In genomic region chr2:31098616-31099015, GRCm38 (mm10) we compare ENCODE assay signal across 23 mouse cellular contexts. TPM values are rescaled to one million over a fixed set of nuclear protein-coding genes. Genes with fewer than 3 reads are reported as not detected.
DNase-seq lines count a peak whose midpoint lies in the region; TF ChIP-seq lines count a peak whose summit lies in the region.
"Had no signal": no experiment of that assay in that cellular context is flagged by ENCODE, and none has a peak within 500 bp of the region (broad histone marks: within the 10 kb centered on the region; RNA-seq: fewer than 3 reads in every experiment).

No protein-coding gene starts in this region.

- no peak overlapping the region for H3K4me3 ChIP-seq in gastrocnemius, adult 2 months
- no peak overlapping the region for H3K4me3 ChIP-seq in layer of hippocampus, adult 2 months
- H3K4me3 ChIP-seq: erythroblast, embryonic 14.5 days; hindbrain, embryonic 12.5 days; intestine, embryonic 15.5 days; left cerebral cortex, adult 2 months; limb, embryonic 12.5 days; liver, embryonic 15.5 days; lung, embryonic 15.5 days had no signal

- no peak for TF ChIP-seq CTCF in gastrocnemius, adult 2 months (IDR thresholded peaks at IDR 0.05)
- TF ChIP-seq CTCF in layer of hippocampus, adult 2 months (conservative IDR thresholded peaks at IDR 0.05): no peak

- peak overlapping the region; percentile 50; the same call in 1 of the 2 replicates for H3K27ac ChIP-seq in gastrocnemius, adult 2 months
- H3K27ac ChIP-seq in layer of hippocampus, adult 2 months: peak overlapping the region; percentile 51
- H3K27ac ChIP-seq: hindbrain, embryonic 12.5 days; hindbrain, postnatal 0 days; intestine, embryonic 15.5 days; left cerebral cortex, adult 2 months; limb, embryonic 12.5 days; liver, embryonic 15.5 days; lung, embryonic 15.5 days had no signal

- peak; percentile 64 for DNase-seq in adrenal gland, adult 2 months
- DNase-seq in adrenal gland, adult 18-20 months (ENCODE audit: low spot score in 2 of 2): no peak
- no peak for DNase-seq in gastrocnemius, adult 2 months
- DNase-seq in gastrocnemius, postnatal 14 days: no peak
- no peak for DNase-seq in layer of hippocampus, adult 2 months (ENCODE audit: low spot score in 2 of 2)
- DNase-seq in layer of hippocampus, postnatal 14 days (ENCODE audit: low spot score in 2 of 2): no peak
- DNase-seq in kidney, postnatal 25 days: peak; percentile 54 to 74
- DNase-seq in MN1 (ENCODE audit: low spot score): no peak
- DNase-seq: cerebellum, adult 9-11 months; forebrain, postnatal 0 days; gastrocnemius, postnatal 36 days; heart, postnatal 36 days; lung, postnatal 36 days; spleen, adult 18-20 months; thymus, postnatal 14 days had no signal

- intact Hi-C loops in gastrocnemius, adult 2 months (cut with DNase I): no loop called here
- intact Hi-C loops in gastrocnemius, postnatal 14 days (cut with DNase I; ENCODE audit: low total_unique reads): no loop called here

RNA-seq across cellular contexts. Expression of gene Fnbp1, which starts 43.2 kb away (rescaled TPM):
- total RNA-seq in adrenal gland, adult 2 months (2021): 10 to 100 TPM; 59.7 to 73.4 TPM
- polyA plus RNA-seq in adrenal gland, adult 2 months (2012; rRNA removed): 34.3 and 35.6 TPM in 2 replicates
- total RNA-seq in adrenal gland, adult 18-20 months (2021): 10 to 100 TPM; 54.8 to 63.6 TPM
- 10 to 100 TPM in 1 of 2 experiments, 1 to 10 TPM in 1; 7.9 to 13.2 TPM for total RNA-seq in gastrocnemius, adult 2 months (2021)
- total RNA-seq in gastrocnemius, postnatal 14 days (2021): 10 to 100 TPM; 16.5 to 21.1 TPM
- total RNA-seq in layer of hippocampus, adult 2 months (2021): 100 to 1,000 TPM; 113 to 120 TPM
- total RNA-seq in layer of hippocampus, postnatal 14 days (2021): 100 to 1,000 TPM in 1 of 2 experiments, 10 to 100 TPM in 1; 98.9 to 105 TPM

RNA-seq across cellular contexts. Expression of gene Gpr107, which starts 53.5 kb away (rescaled TPM):
- total RNA-seq in adrenal gland, adult 2 months (2021): 10 to 100 TPM; 54.9 to 55.8 TPM
- 18.2 and 21.7 TPM in 2 replicates for polyA plus RNA-seq in adrenal gland, adult 2 months (2012; rRNA removed)
- total RNA-seq in adrenal gland, adult 18-20 months (2021): 10 to 100 TPM; 52.7 to 60.2 TPM
- total RNA-seq in gastrocnemius, adult 2 months (2021): 10 to 100 TPM; 24.5 to 29.0 TPM
- total RNA-seq in gastrocnemius, postnatal 14 days (2021): 10 to 100 TPM; 24.7 to 25.2 TPM
- total RNA-seq in layer of hippocampus, adult 2 months (2021): 10 to 100 TPM; 50.5 to 53.1 TPM
- 10 to 100 TPM; 48.6 to 52.8 TPM for total RNA-seq in layer of hippocampus, postnatal 14 days (2021)

Comparison
In these comparisons a context has a peak if more than half of its experiments do, and no peak if none do; other contexts are left out.
1. DNase-seq: peak in adrenal gland, adult 2 months (single experiment) and kidney, postnatal 25 days (2 of 2); none in adrenal gland, adult 18-20 months (0 of 2), gastrocnemius, adult 2 months (single experiment), gastrocnemius, postnatal 14 days (single experiment), layer of hippocampus, adult 2 months (0 of 2), layer of hippocampus, postnatal 14 days (0 of 2) and MN1 (single experiment).